In the genomic region with DNA sequence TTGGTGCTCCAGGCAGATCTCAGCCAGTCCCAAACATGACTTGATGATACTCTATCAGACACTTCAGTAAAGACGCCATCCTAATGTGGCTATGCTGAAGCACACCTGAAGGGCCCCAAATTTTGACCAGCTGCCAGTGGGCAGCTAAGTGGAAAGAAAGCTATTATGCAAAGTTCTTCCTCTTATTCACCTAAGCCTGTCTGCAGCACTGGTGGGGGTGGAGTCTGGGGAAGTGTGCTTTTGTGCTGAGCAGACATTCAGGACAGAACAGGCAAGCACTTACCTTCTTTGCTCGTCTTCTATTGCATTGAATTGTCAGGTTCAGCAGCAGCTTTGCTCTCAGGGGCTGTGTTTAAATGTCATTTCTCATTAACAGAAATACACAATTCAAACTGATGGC, we compare ENCODE assay signal across 19 mouse cellular contexts.
DNase-seq lines count a peak whose midpoint lies in the region; TF ChIP-seq lines count a peak whose summit lies in the region.
"Had no signal": no experiment of that assay in that cellular context is flagged by ENCODE, and none has a peak within 500 bp of the region (broad histone marks: within the 10 kb centered on the region; RNA-seq: fewer than 3 reads in every experiment).

No protein-coding gene starts in this region.

- DNase-seq in retina, postnatal 1 day, result peak; percentile 4
- DNase-seq in retina, embryonic 14.5 days (ENCODE audit: low spot score), result no peak
- DNase-seq in MEL (ENCODE audit: low read depth, low spot score), result peak; percentile 37
- no peak for DNase-seq in embryo, embryonic 11 days
- no peak for DNase-seq in kidney, postnatal 14 days
- DNase-seq: adrenal gland, adult 2 months; adrenal gland, postnatal 10 days; adrenal gland, postnatal 25 days; cerebellum, adult 11 months; cerebellum, adult 18-20 months; cerebellum, adult 8-10 months; cerebellum, adult 9-11 months; cerebellum, postnatal 36 days had no signal

- no peaks in the 10 kb centered on the region for H3K4me1 ChIP-seq in MEL (ENCODE audit: control insufficient read depth in 1 of 2, insufficient read depth in 2 of 2, low read length in 2 of 2)
- H3K4me1 ChIP-seq: embryonic facial prominence, embryonic 13.5 days; embryonic facial prominence, embryonic 15.5 days; forebrain, embryonic 10.5 days; forebrain, embryonic 12.5 days had no signal

- no peak for TF ChIP-seq RAD21 in MEL (IDR thresholded peaks at IDR 0.05; ENCODE audit: low read depth, low read length)

- no peak overlapping the region for H3K9ac ChIP-seq in MEL (ENCODE audit: control insufficient read depth, low read depth, low read length, poor library complexity, severe bottlenecking)
- H3K9ac ChIP-seq: embryonic facial prominence, embryonic 13.5 days; embryonic facial prominence, embryonic 15.5 days; forebrain, embryonic 12.5 days had no signal

- no peak for TF ChIP-seq EP300 in MEL (IDR thresholded peaks at IDR 0.05; ENCODE audit: low read depth in 1 of 2, low read length in 2 of 2)

- TF ChIP-seq CTCF in MEL (IDR thresholded peaks at IDR 0.05 in 2 of 3, conservative IDR thresholded peaks at IDR 0.05 in 1 of 3; ENCODE audit: control insufficient read depth in 1 of 3, insufficient read depth in 1 of 3, low read depth in 2 of 3, low read length in 3 of 3, poor library complexity in 1 of 3, severe bottlenecking in 1 of 3), result no peak

- H3K27me3 ChIP-seq in MEL (ENCODE audit: control insufficient read depth in 1 of 2, insufficient read depth in 2 of 2, low read length in 2 of 2), result no peaks in the 10 kb centered on the region
- H3K27me3 ChIP-seq: embryonic facial prominence, embryonic 13.5 days; embryonic facial prominence, embryonic 15.5 days; forebrain, embryonic 12.5 days had no signal

- no peaks in the 10 kb centered on the region for H3K9me3 ChIP-seq in MEL (replicated peaks; ENCODE audit: insufficient read depth, low read length)
- H3K9me3 ChIP-seq: embryonic facial prominence, embryonic 13.5 days; embryonic facial prominence, embryonic 15.5 days; forebrain, embryonic 10.5 days; forebrain, embryonic 12.5 days had no signal

- no peak for TF ChIP-seq POLR2A in MEL (IDR thresholded peaks at IDR 0.05; ENCODE audit: control insufficient read depth in 1 of 2, insufficient read depth in 1 of 2, low read depth in 1 of 2, low read length in 2 of 2, poor library complexity in 1 of 2)

- no peaks in the 10 kb centered on the region for H3K36me3 ChIP-seq in MEL (ENCODE audit: control insufficient read depth in 1 of 2, insufficient read depth in 2 of 2, low read length in 2 of 2)
- H3K36me3 ChIP-seq: embryonic facial prominence, embryonic 13.5 days; embryonic facial prominence, embryonic 15.5 days; forebrain, embryonic 10.5 days; forebrain, embryonic 12.5 days; G1E had no signal

- H3K27ac ChIP-seq in MEL (ENCODE audit: control insufficient read depth, low read depth, low read length), result no peak overlapping the region
- H3K27ac ChIP-seq: embryonic facial prominence, embryonic 13.5 days; embryonic facial prominence, embryonic 15.5 days; forebrain, embryonic 10.5 days; forebrain, embryonic 12.5 days had no signal

- H3K79me2 ChIP-seq in MEL (ENCODE audit: control insufficient read depth, insufficient read depth, low read length, poor library complexity), result no peaks in the 10 kb centered on the region

- no peak overlapping the region for H3K4me3 ChIP-seq in MEL (ENCODE audit: control insufficient read depth in 1 of 2, insufficient read depth in 1 of 2, low read depth in 2 of 2, low read length in 2 of 2)
- H3K4me3 ChIP-seq: embryonic facial prominence, embryonic 13.5 days; embryonic facial prominence, embryonic 15.5 days; erythroblast, embryonic 14.5 days; forebrain, embryonic 10.5 days; forebrain, embryonic 12.5 days had no signal

TF ChIP-seq in MEL, 35 proteins besides CTCF, POLR2A, EP300 and RAD21:
- no peak for TF ChIP-seq ELF1 (IDR thresholded peaks at IDR 0.05; ENCODE audit: low read depth, low read length)
- TF ChIP-seq NRF1 (IDR thresholded peaks at IDR 0.05; ENCODE audit: insufficient read depth, low read depth, low read length, poor library complexity, severe bottlenecking), result no peak
- TF ChIP-seq ZNF384 (IDR thresholded peaks at IDR 0.05; ENCODE audit: low read depth, low read length), result no peak
- no peak for TF ChIP-seq MYB (IDR thresholded peaks at IDR 0.05; ENCODE audit: low read depth, low read length)
- no peak for TF ChIP-seq BHLHE40 (IDR thresholded peaks at IDR 0.05; ENCODE audit: borderline replicate concordance, low read depth, low read length)
- no peak for TF ChIP-seq MXI1 (IDR thresholded peaks at IDR 0.05; ENCODE audit: low read depth, low read length)
- no peak for TF ChIP-seq UBTF (IDR thresholded peaks at IDR 0.05; ENCODE audit: borderline replicate concordance, insufficient read depth, low read depth, low read length)
- TF ChIP-seq POLR2AphosphoS2 (IDR thresholded peaks at IDR 0.05; ENCODE audit: low read length), result no peak
- TF ChIP-seq POLR2AphosphoS5 (IDR thresholded peaks at IDR 0.05; ENCODE audit: borderline replicate concordance, low read depth, low read length), result no peak
- no peak for TF ChIP-seq ZC3H11A (IDR thresholded peaks at IDR 0.05; ENCODE audit: low read depth, low read length)
- no peak for TF ChIP-seq MAX (IDR thresholded peaks at IDR 0.05; ENCODE audit: low read length)

Comparison
In these comparisons a context has a peak if more than half of its experiments do, and no peak if none do; other contexts are left out.
1. DNase-seq: peak in retina, postnatal 1 day (single experiment) and MEL (single experiment); none in retina, embryonic 14.5 days (single experiment), embryo, embryonic 11 days (single experiment) and kidney, postnatal 14 days (single experiment).